Mouse (Mus musculus): ENCODE data around the gene Gm13696. TPM values are rescaled to one million over a fixed set of nuclear protein-coding genes. Genes with fewer than 3 reads are reported as not detected.
A peak's percentile ranks its signal among the peaks of the same experiment; 100 is the strongest.
"Not testable (repeated sequence)": the region's sequence is repeated elsewhere in the genome, so short reads cannot be mapped to it uniquely, and the experiment has no call there.

The Gm13696 gene
- 1 to 10 TPM; 1.2 to 1.5 TPM for total RNA-seq (2021)
- long read RNA-seq, experiment 1, result 0 reads
- long read RNA-seq, experiment 2, partial matches to known transcripts, result 0 of 1 reads
- long read RNA-seq, experiment 2, other reads (novel, unspliced or antisense), result 0 of 1 reads

GRCm38 (mm10) chr2:83972823-83973222 is at the start of gene Gm13696:
Gene Gm13696, plus strand, starts transcription at chr2:83973123.
- not testable (repeated sequence) for DNase-seq (ENCODE audit: low spot score in 2 of 2)

GRCm38 (mm10) chr2:83929478-83930088 is 43.3 kb upstream of the Gm13696 start:
- DNase-seq (ENCODE audit: low spot score in 2 of 2), result no peak

- peak in 1 of 2 experiments; percentile 36 for DNase-seq (ENCODE audit: low spot score in 2 of 2)
These were observed 32.0 kb upstream of the Gm13696 start, which contains the start of gene Zswim2 for GRCm38 (mm10) chr2:83940931-83941361. Gene Zswim2, minus strand, starts transcription at chr2:83941228.

- no peak for DNase-seq (ENCODE audit: low spot score in 2 of 2)
These were observed 31.5 kb upstream of the Gm13696 start for GRCm38 (mm10) chr2:83941378-83941777.

GRCm38 (mm10) chr2:83941792-83942191 is 31.1 kb upstream of the Gm13696 start:
- no peak for DNase-seq (ENCODE audit: low spot score in 2 of 2)

GRCm38 (mm10) chr2:83955393-83955792 is 17.5 kb upstream of the Gm13696 start, which contains the start of gene Gm13698:
Gene Gm13698, plus strand, starts transcription at chr2:83955693.
- DNase-seq (ENCODE audit: low spot score in 2 of 2), result not testable (repeated sequence)

- not testable (repeated sequence) for DNase-seq (ENCODE audit: low spot score in 2 of 2)
These were observed 11.7 kb upstream of the Gm13696 start, which contains the start of gene Gm13693 for GRCm38 (mm10) chr2:83961203-83961602. Gene Gm13693, plus strand, starts transcription at chr2:83961503.

GRCm38 (mm10) chr2:83967013-83967412 is 5.9 kb upstream of the Gm13696 start, which contains the start of gene Gm13695:
Gene Gm13695, plus strand, starts transcription at chr2:83967313.
- DNase-seq (ENCODE audit: low spot score in 2 of 2), result not testable (repeated sequence)

- DNase-seq (ENCODE audit: low spot score in 2 of 2), result not testable (repeated sequence)
These were observed 5.7 kb downstream of the Gm13696 start, which contains the start of gene Gm13694 for GRCm38 (mm10) chr2:83978633-83979032. Gene Gm13694, plus strand, starts transcription at chr2:83978933.

GRCm38 (mm10) chr2:83984443-83984842 is 11.5 kb downstream of the Gm13696 start, which contains the start of gene Gm13697:
Gene Gm13697, plus strand, starts transcription at chr2:83984743.
- not testable (repeated sequence) for DNase-seq (ENCODE audit: low spot score in 2 of 2)

- not testable (repeated sequence) for DNase-seq (ENCODE audit: low spot score in 2 of 2)
These were observed 17.3 kb downstream of the Gm13696 start, which contains the start of gene Gm13691 for GRCm38 (mm10) chr2:83990253-83990652. Gene Gm13691, plus strand, starts transcription at chr2:83990553.

- DNase-seq (ENCODE audit: low spot score in 2 of 2), result not testable (repeated sequence)
These were observed 20.8 kb downstream of the Gm13696 start for GRCm38 (mm10) chr2:83993639-83994255.

- not testable (repeated sequence) for DNase-seq (ENCODE audit: low spot score in 2 of 2)
These were observed 21.6 kb downstream of the Gm13696 start for GRCm38 (mm10) chr2:83994526-83994925.

- DNase-seq (ENCODE audit: low spot score in 2 of 2), result no peak
These were observed 36.0 kb downstream of the Gm13696 start for GRCm38 (mm10) chr2:84008913-84009312.

- no peak for DNase-seq (ENCODE audit: low spot score in 2 of 2)
These were observed 36.9 kb downstream of the Gm13696 start for GRCm38 (mm10) chr2:84009818-84010217.

- no peak for DNase-seq (ENCODE audit: low spot score in 2 of 2)
These were observed 41.6 kb downstream of the Gm13696 start for GRCm38 (mm10) chr2:84014572-84014971.

- DNase-seq (ENCODE audit: low spot score in 2 of 2), result not testable (repeated sequence)
These were observed 43.4 kb downstream of the Gm13696 start for GRCm38 (mm10) chr2:84016291-84016690.

GRCm38 (mm10) chr2:84018330-84018729 is 45.4 kb downstream of the Gm13696 start:
- no peak for DNase-seq (ENCODE audit: low spot score in 2 of 2)

- DNase-seq (ENCODE audit: low spot score in 2 of 2), result no peak
These were observed 46.8 kb downstream of the Gm13696 start for GRCm38 (mm10) chr2:84019519-84020305.

GRCm38 (mm10) chr2:84021930-84022329 is 49.0 kb downstream of the Gm13696 start:
- no peak for DNase-seq (ENCODE audit: low spot score in 2 of 2)

GRCm38 (mm10) chr2:84022905-84023304 is 50.0 kb downstream of the Gm13696 start:
- DNase-seq (ENCODE audit: low spot score in 2 of 2), result peak in 1 of 2 experiments; percentile 22
